Mouse (Mus musculus) cerebral cortex, adult 2 months (tissue): ENCODE results near the gene Them7.

ENCODE experiments used
- WGBS: fragments of 180-500 bp; shearing (Covaris S2); methylation state at CpG from one replicate; pipeline ENCODE4 v1.1.7; 2018; 5-methylcytosine and 5-hydroxymethylcytosine counted together

Gene Them7

DNA sequence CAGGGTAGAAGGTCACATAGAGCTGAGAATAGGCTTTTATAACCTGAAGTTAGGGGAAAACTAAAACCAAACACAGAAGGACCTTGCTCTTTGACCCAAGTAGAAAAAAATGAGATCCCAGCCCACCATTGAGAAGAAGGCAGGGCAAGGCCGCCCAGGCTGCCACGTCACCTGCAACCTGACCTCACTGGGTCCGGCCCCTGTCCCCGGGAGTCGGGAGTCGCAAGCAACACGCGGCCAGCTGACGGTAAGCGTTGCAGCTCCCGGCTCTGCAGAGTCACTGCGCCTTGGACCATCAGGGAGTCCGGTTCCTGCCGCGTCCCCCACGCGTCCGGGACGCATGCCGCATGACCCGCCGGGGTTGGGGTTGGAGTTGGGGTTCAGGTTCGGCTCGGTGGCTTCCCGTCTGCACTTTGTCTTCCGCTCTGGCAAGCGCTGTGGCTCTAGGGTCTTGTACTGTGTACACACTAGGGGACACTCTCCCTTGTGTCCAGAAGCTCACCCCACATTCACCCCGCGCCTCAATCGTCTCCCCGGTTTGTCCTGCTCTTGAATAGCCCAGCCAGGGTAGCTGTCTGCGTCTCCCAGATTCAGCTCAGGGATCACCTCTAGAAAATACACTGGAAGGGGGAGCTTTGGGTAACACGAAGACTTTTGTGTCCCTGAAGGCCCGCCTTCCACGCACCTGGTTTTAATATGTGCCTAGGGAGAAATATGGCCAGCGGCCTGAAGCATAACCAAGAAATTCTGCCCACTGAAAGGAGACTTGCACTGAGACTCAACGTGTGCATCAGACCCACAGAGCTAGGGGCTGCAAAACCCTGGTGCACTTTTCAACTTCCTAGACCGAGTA, at the start of gene Them7:
Gene Them7 (plus strand): TSS at position 187 of the 853 bp plus-strand sequence.
- WGBS = 8% methylated on average over 38 of the region's 38 CpGs

DNA sequence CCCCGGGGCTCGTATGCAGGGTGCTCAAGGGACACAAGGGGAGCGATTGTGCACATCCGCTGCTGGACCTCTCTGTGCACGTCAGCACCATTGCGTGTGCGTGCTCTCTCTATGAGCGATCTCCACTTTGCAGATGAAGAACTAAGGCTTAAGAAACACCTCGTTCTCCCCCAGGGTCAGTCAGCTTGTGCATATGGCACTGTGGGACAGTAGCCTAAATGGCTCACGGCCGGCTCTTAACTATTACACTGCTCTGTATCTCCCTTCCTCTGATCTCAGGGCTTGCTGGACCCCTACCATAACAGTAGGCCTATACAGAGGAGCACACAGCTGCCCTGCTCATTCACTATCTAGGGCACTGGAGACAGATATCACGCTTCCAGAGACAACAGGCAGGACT, 45.2 kb upstream of the Them7 start:
- WGBS = 93% methylated on average over 12 of the region's 12 CpGs

DNA sequence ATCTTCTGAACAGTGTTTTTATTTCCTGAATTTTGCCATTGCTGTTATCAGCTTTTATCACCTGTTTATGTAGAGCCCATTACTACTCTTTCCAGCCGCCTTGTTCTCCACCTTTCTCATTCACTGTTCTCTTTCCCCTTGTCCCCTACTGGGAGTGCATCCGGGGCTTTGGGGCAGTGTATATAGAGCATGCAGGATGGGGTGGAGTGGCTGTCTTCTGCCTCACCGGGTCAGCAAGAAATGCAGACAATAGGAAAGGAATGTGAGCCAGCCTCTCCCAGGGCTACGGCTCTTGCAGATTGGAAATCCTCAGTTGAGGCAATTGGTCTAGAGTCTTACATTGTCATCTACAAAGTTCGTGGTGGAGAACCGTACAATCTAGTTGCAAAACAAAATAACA, 41.6 kb upstream of the Them7 start:
- 48% methylated on average over 6 of the region's 6 CpGs for WGBS

DNA sequence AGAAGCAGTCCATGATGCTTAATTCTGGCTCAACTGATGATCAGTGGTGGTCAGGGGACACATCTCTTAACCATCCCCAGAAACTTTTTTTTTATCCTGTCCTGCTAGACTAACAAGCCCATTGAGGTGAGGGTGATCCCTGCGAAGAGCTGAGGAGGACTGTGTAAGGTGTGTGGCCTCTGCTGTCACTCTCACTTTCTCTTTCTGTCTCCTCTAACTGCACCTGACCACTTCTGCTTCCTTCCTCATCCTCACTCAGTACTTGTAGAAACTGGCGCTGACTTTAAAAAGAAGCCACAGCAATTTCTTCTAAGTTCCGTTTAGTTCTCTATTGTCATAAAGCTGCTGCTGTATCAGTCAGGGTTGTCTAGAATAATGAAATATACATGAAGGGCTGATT, 39.0 kb upstream of the Them7 start:
- WGBS = 88% methylated on average over 3 of the region's 3 CpGs

DNA sequence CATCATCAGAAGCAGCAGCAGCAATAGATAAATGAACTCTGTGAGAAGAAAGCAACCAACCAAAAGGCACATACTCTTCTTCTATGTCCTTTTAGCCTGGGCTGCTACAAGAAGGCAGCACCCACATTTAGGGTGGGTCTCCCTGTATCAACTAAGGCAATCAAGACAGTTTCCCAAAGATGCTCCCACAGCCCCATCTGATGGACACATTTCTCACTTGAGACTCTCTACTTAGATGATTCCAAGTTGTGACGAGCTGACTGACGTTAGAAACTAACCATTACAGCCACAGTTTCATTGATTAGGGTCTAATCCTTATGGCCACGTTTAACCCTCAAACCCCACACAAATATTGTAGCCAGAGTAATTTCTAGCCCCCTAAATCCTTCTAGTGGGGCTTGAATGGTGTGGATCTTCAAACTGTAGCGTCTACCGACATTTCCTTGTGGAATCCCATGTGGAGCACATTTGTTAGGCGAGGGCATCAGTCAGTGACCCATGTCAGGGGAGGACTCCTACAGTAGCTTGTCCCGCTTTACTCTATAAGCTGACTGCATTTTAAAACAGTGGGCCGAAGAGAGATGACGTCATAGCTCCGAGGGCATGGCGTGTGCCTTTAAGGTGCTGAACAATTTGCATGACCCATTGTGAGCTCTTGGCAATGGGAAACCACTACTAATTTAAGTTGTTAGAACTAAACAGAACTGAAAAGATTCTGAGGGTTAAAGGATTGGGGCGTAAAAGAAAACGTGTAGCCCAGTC, 38.2 kb upstream of the Them7 start:
- 76% methylated on average over 13 of the region's 13 CpGs for WGBS

DNA sequence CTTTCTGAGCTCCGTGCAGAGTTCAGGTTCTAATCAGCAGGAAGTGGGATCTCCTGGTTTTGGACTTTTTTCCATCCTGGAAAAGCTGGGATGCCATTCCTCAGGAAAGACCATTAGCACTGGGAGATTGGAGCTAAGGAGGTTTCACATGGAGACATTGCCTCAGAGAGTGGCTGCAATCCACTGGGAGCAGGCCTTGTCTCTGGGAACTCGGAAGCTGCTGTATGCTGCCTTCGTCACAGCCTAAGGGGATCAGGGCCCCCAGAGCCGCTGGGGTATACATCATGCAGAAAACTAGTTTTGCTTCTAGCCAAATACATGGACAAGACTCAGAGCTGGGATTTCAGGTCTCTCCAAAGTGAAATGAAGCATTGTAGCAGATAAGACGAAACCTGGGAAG, 37.5 kb upstream of the Them7 start:
- WGBS = 80% methylated on average over 5 of the region's 5 CpGs

DNA sequence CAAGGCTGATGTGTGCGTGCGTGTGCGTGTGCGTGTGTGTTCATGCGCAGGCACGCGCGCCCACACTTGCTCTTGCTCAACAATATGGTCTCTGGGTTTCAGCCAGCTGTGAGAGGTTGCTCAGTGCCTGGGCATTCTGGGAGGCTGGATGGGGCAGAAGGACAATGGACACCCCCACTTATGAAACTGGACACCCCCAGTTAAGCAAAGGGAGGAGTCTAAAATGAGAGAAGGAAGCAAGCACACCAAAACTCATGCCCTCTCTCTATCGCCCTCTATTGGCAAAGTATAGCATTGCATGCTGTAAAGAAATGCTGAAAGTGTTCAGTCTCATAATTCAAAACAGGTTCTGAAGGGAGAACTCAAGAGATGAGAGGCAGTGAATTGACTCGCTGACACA, 35.9 kb upstream of the Them7 start:
- 77% methylated on average over 10 of the region's 10 CpGs for WGBS

DNA sequence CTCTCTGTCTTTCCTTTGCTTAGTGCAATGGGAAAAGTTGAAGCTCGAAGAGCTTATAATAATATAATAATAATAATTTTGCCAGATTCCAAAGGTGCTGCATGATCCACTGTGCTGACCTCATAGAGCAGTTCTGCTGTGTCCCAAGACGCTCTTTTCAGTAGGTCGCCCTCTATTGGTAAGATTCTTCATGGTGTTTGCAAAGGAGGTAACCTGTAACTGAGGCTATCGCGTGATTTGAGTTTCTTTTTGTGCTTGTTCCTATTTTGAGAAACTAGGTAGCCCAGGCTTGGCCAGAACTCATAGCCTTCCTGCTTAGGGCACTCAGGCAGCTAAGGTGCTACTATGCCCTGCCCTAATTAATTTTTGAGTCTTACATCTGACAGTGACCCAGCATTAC, 34.8 kb upstream of the Them7 start:
- 33% methylated on average over 5 of the region's 5 CpGs for WGBS

DNA sequence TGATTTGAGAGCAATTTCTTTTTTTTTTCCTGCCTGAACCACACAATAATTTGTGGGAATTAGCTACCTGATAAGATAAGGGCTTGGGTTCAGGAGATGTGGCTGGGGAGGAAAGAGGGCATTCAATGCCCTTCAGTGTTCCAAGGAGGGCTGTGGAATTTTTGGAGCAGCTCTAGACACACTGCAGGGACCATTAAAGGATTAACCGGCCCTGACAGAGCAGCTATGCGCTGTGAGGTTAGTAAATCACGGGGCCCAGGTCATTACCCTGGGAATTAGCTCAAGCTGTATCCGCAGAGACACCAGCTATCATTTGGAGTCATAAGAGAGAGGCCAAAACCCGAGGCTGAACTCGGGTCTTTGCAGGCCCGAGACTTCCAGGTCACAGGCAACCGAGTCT, 24.0 kb upstream of the Them7 start:
- WGBS = 58% methylated on average over 8 of the region's 8 CpGs

DNA sequence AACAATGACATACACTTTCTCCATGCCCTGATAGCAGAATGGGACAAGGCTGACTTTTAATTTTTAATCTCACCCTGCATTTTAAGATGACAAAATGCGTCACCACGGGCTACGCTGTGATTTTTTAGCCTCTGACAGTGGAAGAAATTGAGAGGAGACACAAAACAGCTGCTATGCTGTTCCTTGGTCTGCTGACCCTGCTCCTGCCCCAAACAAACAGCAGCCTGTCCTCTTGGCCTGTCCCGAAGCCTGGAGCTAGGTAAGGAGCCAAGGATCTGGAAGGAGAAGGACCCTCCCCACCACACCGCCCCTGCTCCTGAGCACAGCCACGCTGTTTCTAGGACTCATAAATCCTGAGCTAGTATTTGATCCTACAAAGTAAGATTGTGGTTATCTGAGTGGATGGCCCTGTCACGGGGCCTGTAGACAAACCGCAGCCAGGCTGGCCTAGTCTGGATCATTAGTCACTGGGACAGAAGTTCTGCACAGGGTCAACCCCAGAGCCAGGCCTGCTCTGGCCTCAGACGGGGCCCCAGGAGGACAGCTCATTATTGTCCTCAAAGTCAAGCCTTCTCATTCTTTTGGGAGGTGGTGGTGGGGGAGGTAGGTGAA, 17.5 kb upstream of the Them7 start:
- 93% methylated on average over 9 of the region's 9 CpGs for WGBS

DNA sequence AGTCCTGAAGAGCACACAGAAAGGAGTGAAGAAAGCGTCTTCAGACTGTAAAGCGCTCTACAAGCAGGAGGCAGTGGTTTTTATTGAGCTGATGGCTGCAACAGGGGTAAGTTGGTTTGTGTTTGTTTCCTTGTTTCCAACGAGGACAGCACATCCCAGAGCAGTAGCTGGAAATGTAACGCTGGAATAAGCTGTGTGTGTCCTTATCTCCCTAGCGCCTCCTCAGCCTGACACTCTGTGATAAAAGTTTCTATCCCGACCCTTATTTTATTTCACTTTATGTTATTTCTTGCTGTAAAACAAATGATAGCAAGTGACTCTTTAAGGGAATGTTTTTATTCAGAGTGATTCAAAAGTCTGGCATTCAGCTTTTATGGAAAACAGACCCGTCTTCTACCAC, 11.3 kb upstream of the Them7 start:
- 69% methylated on average over 7 of the region's 7 CpGs for WGBS

DNA sequence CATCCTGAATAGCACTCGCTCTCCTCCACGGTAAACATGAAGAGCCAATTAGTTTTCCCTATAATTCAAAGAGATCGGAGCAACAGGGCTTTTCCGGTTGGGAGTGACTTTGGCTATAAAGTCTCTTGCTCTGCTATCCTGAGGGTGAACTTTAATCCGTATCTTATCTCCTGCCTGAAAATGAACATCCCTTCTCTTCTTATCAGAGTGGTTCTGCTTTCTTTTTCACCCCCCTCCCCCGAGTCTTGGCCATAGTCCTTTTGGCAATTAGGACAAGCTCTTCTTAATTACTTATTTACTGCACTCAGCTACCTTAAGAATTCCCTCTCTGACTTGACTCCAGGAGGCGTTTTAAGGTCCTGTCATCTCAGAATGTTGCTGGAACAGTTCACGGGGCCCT, 8.2 kb upstream of the Them7 start:
- 54% methylated on average over 8 of the region's 8 CpGs for WGBS

DNA sequence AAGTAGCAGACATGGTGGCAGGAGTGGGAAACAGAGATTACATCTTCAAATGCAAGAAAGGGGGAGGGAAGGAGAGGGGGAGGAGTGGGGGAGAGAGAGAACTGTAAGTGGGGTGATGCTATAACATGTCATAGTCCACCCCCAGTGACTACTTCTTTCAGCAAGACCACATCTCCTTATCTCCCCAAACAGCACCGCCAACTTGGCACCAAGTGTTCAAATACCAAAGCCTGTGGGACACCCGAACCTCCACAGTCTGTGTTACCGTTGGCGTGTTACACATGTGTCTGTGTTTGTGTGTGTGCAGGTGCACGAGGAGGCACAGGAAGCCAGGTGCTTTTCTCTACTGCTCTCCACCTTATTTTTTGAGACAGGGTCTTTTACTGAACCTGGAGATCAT, 4.9 kb upstream of the Them7 start:
- WGBS = 91% methylated on average over 5 of the region's 5 CpGs

DNA sequence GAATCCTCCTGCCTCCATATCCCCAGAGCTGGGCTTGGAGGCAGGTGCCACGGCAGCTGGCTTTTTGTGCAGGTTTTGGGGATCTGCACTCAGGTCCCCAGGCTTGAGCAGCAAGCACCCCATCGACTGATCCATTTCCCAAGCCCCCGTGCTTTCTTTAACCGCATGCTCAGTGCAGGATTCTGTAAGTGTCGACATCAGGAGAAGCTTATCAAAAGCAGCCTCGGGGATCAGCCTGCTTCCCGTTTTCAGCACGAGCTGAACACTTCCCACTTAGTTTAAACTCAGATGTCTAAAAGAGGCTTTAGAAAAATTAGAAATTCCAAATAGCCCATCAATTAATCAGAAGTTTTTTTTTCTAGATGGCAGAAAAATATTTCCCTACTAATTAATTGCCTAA, 4.5 kb upstream of the Them7 start:
- WGBS = 58% methylated on average over 8 of the region's 8 CpGs

DNA sequence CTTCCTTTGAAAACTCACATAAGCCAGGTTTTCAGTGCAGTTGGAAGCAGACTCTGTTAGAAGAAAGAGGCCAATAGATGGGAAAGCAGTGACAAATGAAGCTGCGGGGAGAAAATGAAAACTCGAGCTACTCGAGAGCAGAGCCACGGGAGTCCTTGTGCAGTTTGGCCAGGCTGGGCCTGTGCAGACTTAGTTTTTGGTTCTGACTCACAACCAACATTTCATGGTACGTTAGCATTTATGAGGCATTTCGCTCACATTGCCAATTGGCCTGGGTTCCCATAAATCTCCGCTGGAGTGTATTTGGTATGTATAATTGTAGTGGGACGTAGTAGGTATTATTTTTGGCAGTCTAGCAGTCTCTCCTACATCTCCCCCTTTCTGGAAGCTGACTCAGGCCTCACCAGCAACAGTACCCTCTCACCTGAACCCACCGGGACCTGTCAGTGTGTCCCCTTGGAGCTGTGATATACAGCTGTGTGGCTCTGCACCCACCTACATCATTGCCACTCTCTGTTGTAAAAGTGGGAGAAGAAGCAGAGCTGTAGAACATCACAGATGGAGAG, 3.3 kb upstream of the Them7 start:
- 70% methylated on average over 9 of the region's 9 CpGs for WGBS

DNA sequence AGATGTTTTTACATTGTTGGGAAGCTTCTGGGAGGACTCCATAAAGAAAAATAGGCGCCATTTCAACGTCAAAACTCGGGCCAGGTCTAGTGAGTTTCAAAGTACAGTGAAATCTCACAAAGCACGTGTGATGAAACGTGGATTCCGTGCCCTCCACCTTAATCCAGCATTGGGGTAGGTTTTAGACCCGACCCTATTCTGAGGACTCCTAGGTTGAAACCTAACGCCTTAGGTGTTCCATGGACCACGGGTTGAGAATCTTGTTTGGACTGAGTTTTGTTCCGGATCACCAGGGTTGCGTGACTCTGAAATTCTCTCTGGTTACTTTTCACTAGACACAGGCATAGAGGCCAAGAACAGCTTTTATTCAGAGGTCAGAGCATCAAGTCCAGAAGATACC, 514 bp upstream of the Them7 start:
- 90% methylated on average over 11 of the region's 11 CpGs for WGBS

DNA sequence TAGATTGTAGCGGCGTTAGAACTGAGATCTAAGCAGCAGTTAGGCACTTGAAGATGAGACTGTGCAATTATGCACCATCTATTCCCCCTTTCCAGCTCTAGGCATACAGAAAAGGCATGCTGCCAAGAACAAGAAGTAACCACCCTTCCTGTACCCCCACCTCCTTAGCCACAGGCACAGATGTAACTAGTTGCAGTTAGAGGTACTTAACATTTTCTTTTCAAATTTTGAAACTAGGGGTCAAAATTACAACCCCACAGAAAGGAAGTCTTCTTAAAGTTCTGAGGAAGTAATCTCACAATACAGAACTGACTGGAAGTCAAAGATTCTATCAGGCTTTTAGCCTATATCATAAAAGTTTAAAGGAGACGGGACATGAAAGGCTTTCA, 861 bp downstream of the Them7 start:
- WGBS = 67% methylated on average over 3 of the region's 3 CpGs

DNA sequence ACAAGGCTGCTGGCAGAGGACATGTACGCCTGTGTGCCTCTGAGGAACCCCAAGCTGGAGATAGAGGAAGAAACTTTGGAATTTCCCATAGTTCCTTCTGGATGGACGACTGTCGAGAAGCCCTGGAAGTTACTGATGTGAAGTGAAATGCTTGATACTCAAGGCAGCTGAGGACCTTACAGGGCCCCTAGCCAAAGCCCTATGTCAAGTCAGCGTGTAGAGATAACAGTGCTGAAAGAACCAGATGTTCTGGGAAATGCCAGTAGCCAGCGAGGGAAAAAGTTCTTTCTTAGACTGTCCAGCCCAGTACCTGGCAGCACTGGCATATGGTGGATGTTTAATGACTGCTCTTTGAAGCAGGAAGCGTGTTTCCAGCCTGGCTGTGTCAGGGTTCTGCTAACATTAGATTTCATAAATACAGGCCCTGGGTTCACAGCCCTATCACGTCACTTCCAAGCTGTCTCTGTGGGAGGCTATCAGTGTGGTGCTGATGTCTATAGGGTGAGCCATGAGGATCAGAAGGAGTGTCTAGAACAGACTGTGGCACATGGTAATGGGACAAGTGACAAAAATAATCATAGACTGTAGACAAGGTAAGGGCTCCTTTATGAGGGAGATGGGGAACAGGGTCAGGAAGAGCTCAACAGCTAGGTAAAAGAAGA, 2.3 kb downstream of the Them7 start:
- whole genome bisulfite sequencing = 67% methylated on average over 7 of the region's 7 CpGs

DNA sequence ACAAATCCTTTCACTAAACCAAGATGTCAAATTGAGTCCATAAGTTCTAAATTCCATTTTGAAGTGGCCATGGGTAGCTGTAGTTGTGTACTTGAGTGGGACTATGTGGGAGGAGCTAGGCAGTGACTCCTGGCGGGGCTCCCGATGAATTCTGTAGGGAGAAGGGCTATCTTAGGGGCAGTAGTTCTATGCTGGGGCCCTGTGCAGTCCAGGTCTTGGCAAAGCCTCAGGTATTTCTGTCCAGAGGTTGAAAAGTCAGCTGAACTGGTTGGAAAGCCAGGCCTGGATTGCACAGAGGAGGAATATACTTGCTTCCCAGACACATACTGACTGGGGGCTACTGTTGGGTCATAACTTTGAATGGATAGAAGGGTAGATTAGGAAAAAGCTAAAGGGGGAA, 4.3 kb downstream of the Them7 start:
- 79% methylated on average over 2 of the region's 2 CpGs for WGBS

DNA sequence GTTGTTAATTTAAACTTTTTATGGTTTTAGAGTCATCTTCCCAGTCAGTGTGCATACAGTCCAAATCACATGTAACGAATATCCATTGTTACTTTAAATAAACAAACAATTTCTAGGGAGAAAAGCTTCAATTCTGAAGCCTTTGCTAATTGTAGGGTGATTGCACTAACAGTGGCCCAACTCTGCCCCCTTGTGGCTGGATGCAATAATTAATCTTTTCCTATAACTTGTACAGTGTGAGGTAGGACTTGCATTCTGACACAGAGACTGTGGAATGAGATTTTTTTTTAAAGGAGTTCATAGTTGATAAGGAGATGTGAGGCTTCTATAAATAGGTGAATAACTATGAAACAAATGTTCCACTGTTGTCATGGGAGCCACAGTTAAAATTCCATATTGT, 6.2 kb downstream of the Them7 start:
- 0% methylated on average over 1 of the region's 1 CpGs for WGBS

DNA sequence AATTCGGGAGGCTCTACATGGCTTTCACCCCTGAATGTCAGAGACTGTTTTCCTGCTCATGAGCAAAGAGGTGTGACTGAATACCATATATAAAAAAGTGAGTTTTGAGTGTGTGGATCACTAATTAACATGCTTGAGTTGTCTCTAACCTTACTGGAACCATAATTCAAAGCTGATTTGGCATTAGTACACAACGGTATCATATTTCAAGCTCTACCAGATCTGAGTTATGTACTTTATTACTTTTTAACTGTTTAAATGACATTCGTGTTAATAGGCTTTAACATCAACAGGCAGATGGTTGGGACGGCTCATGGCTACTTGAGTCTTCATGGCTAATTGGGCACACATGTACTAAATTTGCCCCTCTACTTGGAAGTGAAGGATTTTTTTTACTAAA, 8.3 kb downstream of the Them7 start:
- WGBS = 83% methylated on average over 4 of the region's 4 CpGs

DNA sequence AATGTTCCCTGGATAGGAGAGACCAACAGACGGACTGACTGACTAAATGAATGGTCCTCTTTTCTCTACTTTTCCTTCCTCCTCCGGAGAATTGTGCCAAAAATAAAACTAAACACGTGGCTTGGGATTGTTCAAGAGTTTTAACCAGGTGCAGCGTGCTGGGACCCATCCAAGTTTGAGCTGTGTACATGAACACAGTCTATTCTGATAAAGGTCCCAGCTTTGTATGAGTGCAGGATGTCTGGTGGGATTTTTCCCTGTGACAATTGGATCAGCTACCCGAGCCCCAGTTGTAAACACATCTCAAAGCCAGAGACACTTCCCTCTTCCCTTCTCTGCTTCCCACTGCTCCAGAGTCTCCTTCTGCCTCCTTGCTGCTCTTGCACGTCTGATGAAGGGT, 10.2 kb downstream of the Them7 start:
- 49% methylated on average over 6 of the region's 6 CpGs for WGBS
